Mouse (Mus musculus) stomach, postnatal 0 days (tissue): ENCODE measurements at regions not wholly inside any gene's neighbourhood (a gene's known extent, or its start where the extent isn't known, plus 50 kb on each side); places are given as distances from the start of the nearest gene placed in this dataset.
"Not testable (repeated sequence)": the region's sequence is repeated elsewhere in the genome, so short reads cannot be mapped to it uniquely, and the experiment has no call there.

ENCODE experiments used
- ATAC-seq: fragments of 200-750 bp; cut with Nextera tagmentation; 2 replicates; pipeline ENCODE4 v1.8.0; 2017; ENCODE audit not compliant: low FRiP score, low TSS enrichment
- DNase-seq: peaks from one replicate; pipeline ENCODE4 v3.0.0-alpha.2; 2016; ENCODE audit warnings: low spot score
- H3K27ac ChIP-seq: fragments of 300-500 bp; sonication (generic); replicated peaks from 2 replicates; pipeline ENCODE4 v1.5.1; 2014; ENCODE audit warnings: mild to moderate bottlenecking, control low read depth
- H3K27me3 ChIP-seq: fragments of 300-500 bp; sonication (generic); 2 replicates; pipeline ENCODE4 v1.6.1; 2014; ENCODE audit warnings: low read length; ENCODE audit not compliant: control insufficient read depth, insufficient read depth
- H3K36me3 ChIP-seq: fragments of 300-500 bp; sonication (generic); 2 replicates; pipeline ENCODE4 v1.6.1; 2014; ENCODE audit warnings: low read length, mixed read lengths; ENCODE audit not compliant: control insufficient read depth, insufficient read depth
- H3K4me1 ChIP-seq: fragments of 300-500 bp; sonication (generic); replicated peaks from 2 replicates; pipeline ENCODE4 v1.6.1; 2014; ENCODE audit warnings: antibody characterized with exemption; ENCODE audit not compliant: control insufficient read depth, insufficient read depth
- H3K4me2 ChIP-seq: fragments of 300-500 bp; sonication (generic); replicated peaks from 2 replicates; pipeline ENCODE4 v1.6.1; 2014; ENCODE audit warnings: low read depth, mild to moderate bottlenecking, control low read depth, moderate library complexity
- H3K4me3 ChIP-seq: fragments of 300-500 bp; sonication (generic); 2 replicates; pipeline ENCODE4 v1.5.1; 2014; ENCODE audit warnings: low read depth, low read length, control low read depth
- H3K9ac ChIP-seq: fragments of 300-500 bp; sonication (generic); 2 replicates; pipeline ENCODE4 v1.6.1; 2014; ENCODE audit warnings: mild to moderate bottlenecking, low read length, control low read depth, mixed read lengths
- H3K9me3 ChIP-seq: fragments of 300-500 bp; sonication (generic); 2 replicates; pipeline ENCODE4 v1.6.1; 2016; ENCODE audit warnings: low read length; ENCODE audit not compliant: control insufficient read depth
- CTCF ChIP-seq: IDR thresholded peaks from 2 replicates; pipeline ENCODE4 v1.5.1; 2016; ENCODE audit warnings: antibody characterized with exemption, low read depth, mild to moderate bottlenecking, moderate library complexity
- EP300 ChIP-seq: optimal IDR thresholded peaks from 2 replicates; pipeline ENCODE3; 2016; ENCODE audit warnings: antibody characterized with exemption
- WGBS: fragments of 180-500 bp; shearing (Covaris S2); extraction: QIAGEN DNeasy Blood & Tissue Kit; methylation state at CpG from one replicate; pipeline ENCODE4 v1.1.7; 2014; 5-methylcytosine and 5-hydroxymethylcytosine counted together

DNA sequence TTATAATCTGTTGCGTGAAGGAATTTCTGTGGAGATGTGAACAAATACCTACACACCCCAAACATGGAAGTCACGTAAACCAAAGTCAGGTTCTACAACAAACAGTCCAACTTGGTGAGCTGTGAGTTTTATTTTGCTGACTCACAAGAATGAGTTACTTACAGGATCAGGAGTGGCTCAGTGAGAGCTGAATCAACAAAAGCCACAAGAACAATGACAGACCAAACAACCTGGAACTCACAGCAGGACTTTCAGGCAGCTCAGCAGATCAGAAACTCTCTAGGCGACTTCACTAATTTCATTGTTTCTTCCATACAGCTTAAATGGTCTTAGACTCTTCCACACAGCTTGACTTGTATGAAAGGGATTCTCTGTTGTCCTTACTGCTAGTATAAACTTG, 254.4 kb upstream of the Lrrc4c start:
- no peaks in the 10 kb centered on the region for H3K36me3 ChIP-seq
- 36% methylated on average over 3 of the region's 3 CpGs for WGBS
- H3K9me3 ChIP-seq: no peaks in the 10 kb centered on the region
- H3K4me3 ChIP-seq: no peak overlapping the region
- DNase-seq (peak; percentile 13), ATAC-seq (peak; percentile 81)
- no peaks in the 10 kb centered on the region for H3K27me3 ChIP-seq
- H3K4me1 ChIP-seq: no peaks in the 10 kb centered on the region
- no peak for TF ChIP-seq CTCF
- TF ChIP-seq EP300: no peak
- H3K9ac ChIP-seq: no peak overlapping the region
- no peak overlapping the region for H3K4me2 ChIP-seq
- H3K27ac ChIP-seq: no peak overlapping the region

DNA sequence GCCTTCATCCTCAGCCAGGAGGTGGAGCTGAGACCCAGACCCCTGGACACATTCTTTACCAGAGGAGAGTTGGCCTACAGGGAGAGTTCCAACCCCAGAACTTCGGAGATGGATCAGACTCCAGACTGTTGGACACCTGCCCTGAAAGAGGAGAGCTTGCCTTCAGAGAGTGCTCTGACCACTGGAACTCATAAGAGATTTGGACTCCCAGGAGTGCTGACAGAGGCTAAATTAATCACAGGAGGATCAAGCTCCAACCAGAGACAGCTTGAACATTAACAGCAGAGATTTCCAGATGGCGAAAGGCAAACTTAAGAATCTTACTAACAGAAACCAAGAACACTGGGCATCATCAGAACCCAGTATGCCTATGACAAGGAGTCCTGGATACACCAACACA, 209.5 kb upstream of the Lrrc4c start:
- ATAC-seq, H3K36me3 ChIP-seq, DNase-seq: not testable (repeated sequence)

DNA sequence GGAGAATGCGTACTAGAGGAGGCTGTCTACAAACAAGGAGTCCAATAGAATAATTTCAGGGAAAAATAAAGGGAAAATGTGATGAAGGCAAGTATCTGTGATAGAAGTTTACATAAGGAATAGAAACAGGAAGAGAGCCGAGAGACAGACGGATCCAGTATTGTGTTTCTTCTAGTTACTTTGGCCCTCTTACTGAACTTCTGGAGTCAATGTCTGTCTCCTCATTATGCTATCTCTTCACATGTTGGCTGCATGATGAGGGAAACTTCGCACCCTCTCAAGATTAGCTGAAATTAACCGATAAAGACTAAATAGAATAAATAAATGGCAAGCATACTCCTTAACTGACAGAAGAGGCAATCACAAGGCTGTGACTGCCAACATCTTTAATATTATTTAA, 197.9 kb upstream of the Lrrc4c start:
- Histone ChIP-seq H3K27ac (no peak overlapping the region), H3K36me3 (no peaks in the 10 kb centered on the region), H3K27me3 (no peaks in the 10 kb centered on the region), H3K9ac (no peak overlapping the region), H3K4me3 (no peak overlapping the region), H3K4me1 (no peaks in the 10 kb centered on the region), H3K9me3 (no peaks in the 10 kb centered on the region), H3K4me2 (no peak overlapping the region)
- ATAC-seq: no peak
- DNase-seq: no peak
- WGBS: 81% methylated on average over 5 of the region's 5 CpGs
- TF ChIP-seq EP300 (no peak), CTCF (no peak)

More for the DNA sequence above, 209.5 kb upstream of the Lrrc4c start:
- 81% methylated on average over 2 of the region's 2 CpGs for WGBS
- not testable (repeated sequence) for H3K9ac ChIP-seq, H3K9me3 ChIP-seq, H3K4me3 ChIP-seq, H3K4me2 ChIP-seq, H3K27ac ChIP-seq, H3K4me1 ChIP-seq, H3K27me3 ChIP-seq

DNA sequence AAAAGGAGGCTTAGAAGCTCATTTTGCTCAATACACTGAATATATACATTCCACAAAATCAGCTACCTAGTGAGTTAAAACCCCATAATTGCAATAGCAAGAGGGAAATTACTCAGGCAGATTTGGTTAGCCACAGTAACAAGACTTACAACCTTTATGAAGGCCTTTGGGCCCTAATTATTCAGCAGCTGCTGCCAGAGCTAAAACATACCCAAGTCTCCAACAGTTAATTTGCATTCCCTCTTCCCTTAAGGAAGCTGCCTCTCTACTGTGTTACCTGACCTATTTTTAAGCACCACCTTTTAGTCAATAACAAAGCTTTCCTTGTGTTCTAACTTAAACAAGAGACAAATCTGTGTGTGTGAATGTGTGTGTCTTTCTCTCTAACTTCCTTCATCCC, 179.4 kb upstream of the Lrrc4c start:
- H3K36me3 ChIP-seq: no peaks in the 10 kb centered on the region
- no peak overlapping the region for H3K4me2 ChIP-seq

DNA sequence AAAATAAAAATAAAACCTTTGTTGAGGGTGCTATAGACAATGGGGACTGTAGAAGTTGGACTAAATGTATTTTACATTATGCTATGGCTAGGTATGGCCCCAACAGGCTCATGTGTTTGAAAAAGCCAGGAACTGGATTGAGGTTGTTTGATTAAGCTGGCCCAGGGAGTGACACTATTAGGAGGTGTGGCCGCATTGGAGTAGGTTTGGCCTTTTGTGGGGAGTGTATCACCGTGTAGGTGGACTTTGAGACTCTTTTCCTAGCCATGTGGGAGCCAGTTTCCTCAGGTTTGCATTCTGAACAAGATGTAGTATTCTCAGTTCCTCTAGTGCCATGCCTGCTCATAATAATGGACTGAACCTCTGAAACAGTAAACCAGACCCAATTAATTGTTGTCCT, 162.7 kb upstream of the Lrrc4c start:
- H3K9ac ChIP-seq: no peak overlapping the region
- peak; percentile 49 for DNase-seq
- no peaks in the 10 kb centered on the region for H3K36me3 ChIP-seq
- no peak overlapping the region for H3K4me3 ChIP-seq
- peak; percentile 99 for ATAC-seq
- H3K27me3 ChIP-seq: no peaks in the 10 kb centered on the region
- no peak overlapping the region for H3K27ac ChIP-seq
- no peaks in the 10 kb centered on the region for H3K9me3 ChIP-seq
- 65% methylated on average over 2 of the region's 2 CpGs for WGBS
- no peak overlapping the region for H3K4me2 ChIP-seq
- no peak for TF ChIP-seq CTCF
- TF ChIP-seq EP300: no peak
- H3K4me1 ChIP-seq: no peaks in the 10 kb centered on the region

More for the DNA sequence above, 179.4 kb upstream of the Lrrc4c start:
- no peak for ATAC-seq
- no peaks in the 10 kb centered on the region for H3K27me3 ChIP-seq
- no peak overlapping the region for H3K9ac ChIP-seq
- H3K4me3 ChIP-seq: no peak overlapping the region
- H3K27ac ChIP-seq: no peak overlapping the region
- no peak for DNase-seq
- no peaks in the 10 kb centered on the region for H3K4me1 ChIP-seq
- no peaks in the 10 kb centered on the region for H3K9me3 ChIP-seq
- TF ChIP-seq CTCF (no peak), EP300 (no peak)

DNA sequence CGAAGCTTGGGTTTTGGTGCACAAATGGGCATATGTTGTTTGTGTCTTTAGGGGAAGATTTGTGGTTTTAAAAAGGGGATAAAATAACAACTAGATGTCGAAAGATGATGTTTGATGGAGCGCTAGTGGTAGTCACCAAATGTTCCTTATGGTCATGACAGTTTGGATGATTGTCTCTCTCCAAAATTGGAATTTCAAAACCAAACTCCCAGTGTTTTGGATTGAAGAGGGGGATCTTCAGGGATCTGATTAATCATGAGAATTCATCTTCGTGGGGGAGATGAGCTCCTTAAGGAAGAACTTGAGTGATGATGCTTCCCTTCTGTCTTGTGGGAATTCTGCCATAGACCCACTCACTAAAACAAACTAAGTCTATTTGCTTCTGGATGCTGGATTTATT, 151.3 kb upstream of the Lrrc4c start:
- no peak for TF ChIP-seq CTCF
- TF ChIP-seq EP300: no peak
- ATAC-seq: no peak
- no peaks in the 10 kb centered on the region for H3K4me1 ChIP-seq
- H3K4me3 ChIP-seq: no peak overlapping the region
- H3K9ac ChIP-seq: no peak overlapping the region
- H3K27ac ChIP-seq: no peak overlapping the region
- no peaks in the 10 kb centered on the region for H3K9me3 ChIP-seq
- H3K27me3 ChIP-seq: no peaks in the 10 kb centered on the region
- no peak for DNase-seq
- no peaks in the 10 kb centered on the region for H3K36me3 ChIP-seq
- no peak overlapping the region for H3K4me2 ChIP-seq
- WGBS: 80% methylated on average over 4 of the region's 4 CpGs
